Mouse (Mus musculus) bone marrow, adult 2 months (tissue): ENCODE measurements around the gene Mki67.

Source experiments
- CTCF ChIP-seq: fragments of 200-500 bp; IDR thresholded peaks from 2 replicates; pipeline ENCODE4 v1.5.1; 2011; ENCODE audit warnings: low read length, control low read depth; ENCODE audit not compliant: control insufficient read depth, insufficient read depth
- POLR2A ChIP-seq: fragments of 200-500 bp; IDR thresholded peaks from 2 replicates; pipeline ENCODE4 v1.6.1; 2011; ENCODE audit warnings: low read depth, mild to moderate bottlenecking, control low read depth, low read length, borderline replicate concordance; ENCODE audit not compliant: control insufficient read depth

GRCm38 (mm10) chr7:135715166-135715565 lies 995 bp downstream of the Mki67 start:
- TF ChIP-seq POLR2A, result no peak
- no peak for TF ChIP-seq CTCF
